Mouse (Mus musculus) heart, adult 18-20 months (tissue): ENCODE data around the gene Tarbp1. TPM values are rescaled to one million over a fixed set of nuclear protein-coding genes. Genes with fewer than 3 reads are reported as not detected.
"Not testable (repeated sequence)": the region's sequence is repeated elsewhere in the genome, so short reads cannot be mapped to it uniquely, and the experiment has no call there.

Experiments
- DNase-seq, 2 experiments: peaks; one replicate each; pipeline ENCODE4 v3.0.0; 2021 to 2022; ENCODE audit warnings: mixed read lengths in 1 of 2
- total RNA-seq, 2 experiments: library from RNA; stranded (reverse); gene quantifications; 2 replicates each; pipeline ENCODE4 v1.2.3; 2021

The Tarbp1 gene
- total RNA-seq, 2 experiments from 2014 or later, result 4.2 to 4.6 TPM

GRCm38 (mm10) chr8:126494160-126495110 lies 19.6 kb upstream of the Tarbp1 start:
- DNase-seq, result no peak

DNA sequence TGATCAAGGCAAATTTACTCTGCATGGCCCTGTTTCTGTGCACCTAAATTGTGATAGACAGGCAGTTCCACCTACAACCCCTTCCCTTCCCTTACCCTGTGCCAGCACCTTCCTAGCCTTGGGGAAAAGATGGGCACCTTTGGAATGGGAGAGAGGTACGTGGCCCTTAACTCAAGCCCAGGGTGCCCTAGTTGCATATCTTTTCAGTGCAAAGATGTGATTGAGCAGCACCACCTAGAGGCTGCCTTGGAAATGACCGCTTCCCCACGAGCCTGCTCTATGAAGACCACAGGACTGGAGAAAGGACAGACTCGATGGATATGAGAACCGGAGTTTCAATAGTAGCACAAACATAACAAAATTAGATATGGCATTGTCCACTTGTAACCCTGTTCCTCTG lies 8.1 kb upstream of the Tarbp1 start:
- DNase-seq, result peak; percentile 70 to 88

DNA sequence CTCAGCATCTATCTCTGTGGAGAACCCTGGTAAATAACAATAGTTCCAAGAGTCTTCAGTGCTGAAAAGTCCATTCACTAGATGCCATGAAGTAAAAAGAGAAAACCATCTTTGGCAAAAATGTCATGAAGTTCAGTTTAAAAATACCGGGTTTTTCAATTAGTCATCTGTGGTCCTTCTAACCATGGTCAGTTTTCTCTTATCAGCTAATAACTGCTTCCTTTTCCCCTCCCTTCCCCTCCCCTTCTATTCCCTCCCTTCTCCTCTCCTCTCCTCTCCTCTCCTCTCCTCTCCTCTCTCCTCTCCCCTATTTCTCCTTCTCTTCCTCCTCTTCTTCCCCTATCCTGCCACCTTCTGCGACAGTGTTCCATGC lies 7.5 kb upstream of the Tarbp1 start:
- DNase-seq, result no peak

- peak; percentile 56 to 85 for DNase-seq
Observed at GRCm38 (mm10) chr8:126481494-126482347, 6.9 kb upstream of the Tarbp1 start.

- DNase-seq, result no peak
Observed at GRCm38 (mm10) chr8:126480366-126480765, 5.5 kb upstream of the Tarbp1 start.

DNA sequence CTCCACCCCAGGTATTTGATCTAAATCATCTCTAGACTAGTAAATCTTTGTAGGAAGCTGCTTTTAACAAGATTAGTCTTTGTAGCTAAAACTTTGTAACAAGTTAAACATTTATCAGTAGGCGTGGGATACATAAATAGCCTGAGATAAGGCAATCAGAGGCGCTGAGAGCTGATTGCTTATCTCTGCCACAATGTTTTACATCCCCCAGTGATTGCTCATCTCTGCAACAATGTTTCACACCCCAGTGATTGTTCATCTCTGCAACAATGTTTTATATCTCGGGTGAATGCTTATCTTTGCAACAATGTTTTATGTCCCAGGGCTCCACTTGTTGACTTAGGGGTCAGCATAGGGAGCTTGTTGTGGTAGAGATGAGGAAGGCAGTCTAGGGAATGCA lies 3.8 kb upstream of the Tarbp1 start:
- no peak for DNase-seq

- not testable (repeated sequence) for DNase-seq
Observed at GRCm38 (mm10) chr8:126476151-126476855, 1.4 kb upstream of the Tarbp1 start.

DNA sequence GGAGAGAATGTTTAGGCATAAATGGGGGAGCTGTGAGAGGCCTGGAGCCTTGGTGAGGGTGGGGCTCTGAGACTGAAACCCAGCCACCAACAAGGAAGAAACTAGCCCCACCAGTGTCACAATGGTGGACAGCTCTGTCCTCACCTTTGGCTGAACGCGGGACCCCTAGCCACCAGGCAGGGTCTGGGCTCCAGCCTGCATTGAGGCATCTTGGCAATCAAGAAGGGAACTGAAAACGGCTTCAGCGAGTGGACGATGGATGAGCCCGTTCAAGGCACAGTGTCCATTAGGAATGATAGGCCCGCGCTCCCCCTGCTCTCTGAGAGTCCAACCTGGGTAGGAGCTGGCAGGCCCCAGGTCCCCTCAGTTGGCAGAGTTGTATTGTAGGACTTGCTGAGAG lies 873 bp upstream of the Tarbp1 start:
- not testable (repeated sequence) for DNase-seq

DNA sequence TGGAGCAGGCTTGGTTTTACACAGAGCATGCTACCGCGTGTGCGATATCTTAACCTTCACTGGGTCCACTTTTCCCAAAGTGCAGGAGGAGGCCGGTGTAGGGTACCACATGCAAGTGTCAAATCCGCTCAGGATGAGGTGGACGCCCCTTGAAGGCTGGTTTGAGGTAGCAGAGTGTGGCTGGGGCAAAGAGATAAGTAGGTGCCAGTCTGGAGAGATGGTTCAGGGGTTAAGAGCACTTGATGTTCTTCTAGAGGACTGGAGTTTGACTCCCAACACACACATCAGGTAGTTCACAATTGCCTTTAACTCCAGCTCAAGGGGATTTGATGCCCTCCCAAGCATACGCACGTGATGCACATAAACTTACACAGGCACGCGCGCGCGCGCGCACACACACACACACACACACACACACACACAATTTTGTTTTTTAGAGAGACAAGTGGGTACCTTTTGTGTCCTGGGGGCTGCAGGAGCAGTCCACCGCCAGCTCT lies 1.0 kb downstream of the Tarbp1 start:
- peak in 1 of 2 experiments; percentile 26 for DNase-seq

GRCm38 (mm10) chr8:126464071-126464470 lies 10.8 kb downstream of the Tarbp1 start:
- DNase-seq, result no peak

DNA sequence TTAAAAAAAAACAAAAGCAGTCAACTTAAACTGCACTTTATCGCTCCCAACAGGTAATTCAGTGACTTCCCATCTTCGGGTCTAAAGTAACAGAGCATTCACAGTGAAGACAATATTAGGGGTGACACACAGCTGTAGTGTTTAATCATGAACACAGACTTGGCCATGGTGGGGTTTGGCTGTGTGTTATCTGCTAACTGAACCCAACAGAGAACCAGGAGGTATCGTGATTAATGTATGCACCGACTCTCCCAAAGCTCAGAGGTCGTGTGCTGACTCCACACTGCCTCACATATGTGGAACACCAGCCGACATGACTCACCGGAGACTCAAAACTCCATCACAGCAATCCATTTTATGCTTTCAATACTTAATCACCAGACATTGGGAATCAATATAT lies 13.1 kb downstream of the Tarbp1 start:
- DNase-seq, result no peak

DNA sequence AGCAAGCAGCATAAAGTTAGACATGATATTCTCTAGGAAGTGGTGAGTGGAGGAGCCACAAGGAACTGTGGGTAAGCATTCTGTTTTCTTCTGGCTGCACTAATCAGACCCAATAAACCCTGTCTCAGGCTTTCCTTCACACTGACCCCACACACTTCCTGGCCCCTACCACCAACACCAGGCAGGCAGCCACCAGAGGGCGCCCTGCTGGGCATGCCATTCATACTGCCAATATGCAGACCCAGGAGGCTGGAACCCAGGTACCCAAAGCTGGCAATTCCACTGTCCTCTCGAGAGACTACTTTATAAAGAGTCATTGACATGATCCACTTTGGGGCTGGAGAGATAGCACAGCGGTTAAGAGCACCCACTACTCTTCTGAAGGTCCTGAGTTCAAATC lies 14.6 kb downstream of the Tarbp1 start:
- peak; percentile 35 to 65 for DNase-seq

GRCm38 (mm10) chr8:126455383-126455782 lies 19.5 kb downstream of the Tarbp1 start:
- DNase-seq, result no peak

DNA sequence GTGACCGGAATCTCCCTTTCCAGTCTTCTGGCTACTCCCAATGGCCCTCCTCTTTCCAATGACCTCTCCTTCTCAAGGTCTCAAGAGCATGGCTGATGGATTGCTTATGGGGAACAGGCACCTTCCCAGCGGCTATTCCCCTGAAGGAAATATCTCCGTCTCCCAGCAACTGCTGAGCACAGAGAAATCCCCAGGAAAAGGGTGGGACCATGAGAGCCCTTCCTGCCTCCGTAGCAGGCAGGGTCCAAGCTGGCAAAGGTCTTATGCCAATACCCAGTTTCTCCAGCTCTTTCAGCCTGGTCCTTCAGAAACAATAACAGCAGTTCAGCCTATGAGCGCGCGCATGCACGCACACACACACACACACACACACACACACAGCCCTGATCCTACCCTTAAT lies 23.7 kb downstream of the Tarbp1 start:
- no peak for DNase-seq

- no peak for DNase-seq
Observed at GRCm38 (mm10) chr8:126438937-126439336, 35.9 kb downstream of the Tarbp1 start.

GRCm38 (mm10) chr8:126433827-126434226 lies 41.0 kb downstream of the Tarbp1 start:
- no peak for DNase-seq

GRCm38 (mm10) chr8:126429635-126430034 lies 45.2 kb downstream of the Tarbp1 start:
- no peak for DNase-seq

GRCm38 (mm10) chr8:126424946-126425345 lies 49.9 kb downstream of the Tarbp1 start:
- DNase-seq, result no peak

DNA sequence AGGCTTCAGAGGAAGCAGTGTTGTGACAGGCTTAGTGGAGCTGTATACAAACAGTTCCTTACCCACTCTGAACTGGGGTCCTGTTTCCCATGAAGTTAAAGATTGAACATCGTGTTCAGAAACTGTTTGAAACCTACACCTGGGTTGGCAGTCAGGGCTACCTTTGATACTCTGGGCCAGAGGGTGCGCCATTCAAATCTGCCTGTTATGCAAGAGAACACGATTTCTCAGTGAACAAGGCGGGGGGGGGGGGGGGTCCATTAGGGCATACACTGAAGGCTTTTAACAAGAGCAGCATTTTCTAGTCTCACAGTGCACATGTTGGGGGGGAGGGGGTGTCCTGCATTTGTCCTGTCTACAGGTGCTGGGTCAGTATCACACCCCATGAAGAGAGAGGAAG lies 50.7 kb downstream of the Tarbp1 start:
- DNase-seq, result no peak

DNA sequence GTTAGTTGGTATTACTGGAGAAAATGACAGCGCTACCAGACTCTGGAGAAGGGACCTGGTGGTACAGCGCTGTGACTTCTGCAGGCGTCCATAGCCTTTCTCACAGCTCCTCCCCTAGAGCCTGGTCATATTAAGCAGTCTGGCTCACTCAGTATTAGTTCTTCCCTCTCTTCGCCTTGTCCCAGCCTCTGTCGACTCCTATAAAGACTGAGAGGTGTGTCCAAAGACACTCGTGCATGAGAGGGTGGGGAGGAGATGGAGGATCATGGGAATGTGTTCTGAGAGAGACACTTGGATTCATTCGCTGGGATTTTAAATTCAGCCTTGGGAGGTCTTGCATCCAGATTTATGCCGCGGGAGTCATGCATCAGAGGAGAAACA lies 52.0 kb downstream of the Tarbp1 start:
- no peak for DNase-seq

DNA sequence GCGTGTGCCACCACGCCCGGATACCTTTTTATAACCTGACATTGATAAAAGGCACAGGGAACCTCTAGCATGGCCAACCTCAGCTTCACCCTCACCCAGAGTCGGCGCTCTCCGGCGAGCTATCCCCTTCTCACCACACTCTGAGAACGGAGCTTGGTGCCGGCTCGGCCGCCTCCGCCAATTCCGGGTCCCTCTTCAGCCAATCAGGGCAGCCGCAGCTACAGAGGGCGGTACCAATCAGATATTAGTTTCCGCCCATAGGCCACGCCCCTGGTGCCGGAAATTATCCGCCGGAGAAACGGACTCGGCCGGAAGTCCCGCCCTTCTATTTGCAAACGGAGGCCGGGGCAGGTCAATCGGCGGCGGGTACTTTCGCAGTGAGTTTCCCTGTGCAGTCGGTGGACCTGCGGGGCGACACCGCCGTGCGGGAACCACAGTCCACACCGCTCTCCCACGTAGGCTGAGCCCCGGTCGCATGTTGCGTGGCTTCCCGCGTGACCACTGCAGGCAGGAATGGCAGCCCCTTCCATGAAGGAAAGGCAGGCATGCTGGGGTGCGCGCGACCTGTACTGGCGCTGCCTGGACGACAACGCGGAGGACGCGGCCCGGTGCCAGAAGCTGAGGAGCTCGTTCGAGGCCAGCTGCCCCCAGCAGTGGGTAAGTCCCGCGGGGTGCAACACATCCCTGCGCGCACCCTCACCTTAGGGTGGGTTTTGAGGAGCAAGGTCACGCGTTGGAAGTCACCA lies 52.5 kb downstream of the Tarbp1 start, which contains the start of gene Coa6:
Gene Coa6 (plus strand): TSS at position 342 of the 746 bp plus-strand sequence.
- peak; percentile 98 to 99 for DNase-seq
